Mouse (Mus musculus) 3134 (cell line): ENCODE measurements at regions not wholly inside any gene's neighbourhood (a gene's known extent, or its start where the extent isn't known, plus 50 kb on each side); places are given as distances from the start of the nearest gene placed in this dataset.

Source experiments
- DNase-seq: peaks from one replicate; pipeline ENCODE4 v3.0.0-alpha.2; 2011; ENCODE audit warnings: low spot score; ENCODE audit not compliant: insufficient read length; ENCODE audit errors: extremely low read depth

DNA sequence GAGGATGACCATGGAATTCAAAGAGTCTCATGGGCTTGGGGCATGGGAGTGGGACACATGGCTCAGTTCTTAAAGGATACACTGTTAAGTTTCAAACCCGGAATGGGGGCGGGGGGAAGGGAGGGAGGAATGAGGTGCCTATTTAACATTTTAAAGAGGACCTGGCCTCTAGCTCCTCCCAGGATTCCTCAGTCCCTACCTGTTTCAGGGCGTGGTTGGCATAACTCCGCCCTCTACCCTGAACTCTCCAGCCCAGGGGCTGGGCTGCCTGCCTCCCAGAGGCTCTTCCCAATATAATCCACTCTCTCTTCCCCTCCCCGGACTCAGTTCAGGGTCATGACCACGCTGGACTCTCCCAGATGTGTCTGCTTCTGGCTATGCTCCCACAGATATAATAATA, 108.0 kb downstream of the 2410131K14Rik start:
- no peak for DNase-seq

DNA sequence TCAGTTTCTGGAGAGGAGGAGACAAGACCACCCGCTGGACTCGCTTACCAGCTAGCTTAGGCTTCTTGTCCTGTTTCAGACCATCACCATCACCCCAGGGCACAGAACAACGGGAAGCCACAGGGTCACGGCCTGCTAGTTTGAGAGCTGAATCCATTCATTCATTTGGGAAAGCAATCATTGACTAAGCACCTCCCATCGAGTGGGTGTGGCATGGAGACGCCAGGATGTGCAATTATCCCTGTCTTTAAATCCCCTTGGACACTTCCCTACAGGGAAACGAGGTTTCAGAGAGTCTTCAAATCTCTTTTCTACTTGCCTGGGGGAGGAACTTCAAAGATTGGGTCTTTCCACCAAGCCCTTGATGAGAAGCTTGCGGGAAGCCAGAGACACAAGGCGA, 108.7 kb downstream of the 2410131K14Rik start:
- DNase-seq, result peak; percentile 35

DNA sequence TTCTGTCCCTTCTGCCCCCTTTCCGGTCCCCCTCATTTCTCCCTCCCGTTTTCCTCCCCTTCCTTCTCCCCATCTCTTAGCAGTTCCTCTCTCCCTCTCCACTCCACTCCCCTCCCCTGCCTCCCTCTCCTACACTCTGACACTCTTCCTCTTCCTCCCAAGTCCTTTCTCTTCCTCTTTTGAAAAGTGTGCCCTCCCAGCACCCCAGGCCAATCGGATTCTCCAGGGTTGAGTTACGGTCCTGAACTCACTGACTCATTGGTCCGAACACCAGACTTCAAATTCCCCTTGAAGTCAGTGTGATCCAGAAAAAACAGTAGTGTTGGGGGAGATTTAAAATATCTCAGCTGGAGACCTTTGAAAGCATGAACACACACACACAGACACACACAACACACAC, 109.1 kb downstream of the 2410131K14Rik start:
- DNase-seq, result peak; percentile 66

DNA sequence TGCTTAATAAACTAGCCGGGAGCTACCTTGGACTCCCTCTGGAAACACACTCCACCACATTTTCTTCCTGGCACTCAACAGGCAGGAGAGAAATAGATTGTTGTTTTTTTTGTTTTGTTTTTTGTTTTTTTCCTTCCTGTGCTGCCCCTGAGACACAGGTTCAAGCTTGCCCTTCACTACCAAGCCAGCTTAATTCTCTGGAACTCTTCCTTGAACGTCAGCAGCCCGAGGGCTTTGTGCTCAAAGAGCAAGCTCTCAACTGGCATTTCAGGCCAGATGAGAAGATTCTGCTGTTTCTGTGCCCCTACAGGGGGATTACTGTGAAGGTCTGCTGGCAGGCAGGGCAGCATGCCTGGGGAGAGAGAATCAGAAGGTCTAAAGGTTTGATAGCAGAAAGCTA, 109.8 kb downstream of the 2410131K14Rik start:
- DNase-seq, result no peak

DNA sequence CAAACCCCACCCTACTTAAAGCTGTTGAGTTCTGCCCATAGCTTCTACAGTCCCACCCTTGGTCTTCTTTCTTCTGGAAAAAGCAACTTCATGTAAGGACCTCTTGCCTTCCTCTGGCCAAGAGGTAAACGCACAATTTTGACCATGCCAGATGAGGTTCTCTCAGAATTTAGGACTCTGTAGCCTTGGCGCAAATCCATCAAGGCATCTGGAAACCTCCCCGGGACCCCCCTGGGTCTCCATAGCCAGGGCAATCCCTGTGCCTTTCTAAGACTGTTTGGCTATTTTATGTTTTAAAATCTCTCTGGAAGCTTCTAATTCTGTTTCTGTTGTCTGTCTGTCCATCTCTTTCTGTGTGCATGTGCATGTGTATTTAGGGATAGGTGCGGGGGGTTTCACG, 110.3 kb downstream of the 2410131K14Rik start:
- no peak for DNase-seq

DNA sequence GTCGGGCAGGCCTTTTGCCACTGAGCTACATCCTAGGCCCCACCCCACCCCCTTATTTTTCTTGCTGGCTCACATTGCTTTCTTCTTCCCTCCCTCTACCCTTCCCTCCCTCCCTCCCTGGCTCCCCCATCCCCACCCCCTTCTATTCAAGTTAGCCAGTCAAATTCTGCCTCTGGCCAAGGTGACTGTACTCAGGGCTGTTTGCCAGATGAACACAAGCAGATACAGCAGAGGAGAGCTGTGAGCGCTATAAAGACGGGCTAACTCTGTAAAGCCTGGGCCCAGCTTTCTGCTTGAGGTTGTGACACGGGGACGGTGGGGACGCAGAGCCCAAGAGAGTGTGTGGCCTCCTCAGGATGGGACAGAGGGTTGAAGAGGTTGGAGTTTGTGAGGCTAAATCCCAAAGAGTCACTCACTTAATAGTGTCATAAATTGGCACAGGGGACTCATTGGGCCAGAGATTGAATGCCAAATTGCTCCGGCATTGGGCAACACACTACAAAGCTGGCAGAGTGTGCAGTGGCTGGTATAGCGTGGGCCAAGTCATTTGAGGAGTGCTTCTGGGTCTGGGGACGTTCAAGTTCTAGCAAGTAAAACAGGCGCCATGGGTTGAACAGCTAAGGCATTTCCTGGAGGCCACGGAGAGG, 110.8 kb downstream of the 2410131K14Rik start:
- DNase-seq, result peak; percentile 88

DNA sequence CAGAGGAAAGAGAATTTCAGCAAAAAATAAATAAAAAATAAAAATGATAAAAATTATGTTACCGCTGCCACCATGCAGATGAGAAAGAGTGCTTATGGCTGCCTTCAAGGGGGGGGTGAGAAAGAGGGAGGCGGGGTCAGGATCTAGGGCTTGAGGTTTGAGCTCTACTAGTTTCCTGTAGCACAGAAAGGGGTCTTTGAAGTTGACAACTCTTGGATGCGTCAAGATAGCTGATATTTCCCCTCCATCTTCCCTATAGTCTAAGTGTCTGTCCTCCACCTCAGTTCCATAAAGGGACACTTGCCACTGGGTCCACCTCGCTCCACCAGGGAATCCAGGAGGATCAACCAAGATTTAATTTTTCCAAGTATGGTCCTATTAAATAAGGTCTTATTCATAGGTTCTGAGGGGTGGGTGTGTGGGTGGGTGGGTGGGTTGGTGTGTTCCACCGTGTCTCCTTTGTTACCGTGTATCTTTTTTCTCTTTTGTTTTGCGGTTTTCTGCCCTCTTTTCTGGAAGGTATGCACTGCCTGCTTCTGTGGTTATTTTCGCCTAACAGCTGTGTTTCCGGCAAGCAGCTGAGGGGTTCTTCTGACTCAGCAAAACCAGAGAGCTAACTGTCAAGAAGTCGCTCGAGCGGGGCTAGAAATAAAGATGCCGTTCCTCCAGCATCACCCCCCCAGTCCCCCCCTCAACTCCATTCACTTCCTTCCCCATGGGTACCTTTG, 114.8 kb downstream of the 2410131K14Rik start:
- DNase-seq, result no peak

DNA sequence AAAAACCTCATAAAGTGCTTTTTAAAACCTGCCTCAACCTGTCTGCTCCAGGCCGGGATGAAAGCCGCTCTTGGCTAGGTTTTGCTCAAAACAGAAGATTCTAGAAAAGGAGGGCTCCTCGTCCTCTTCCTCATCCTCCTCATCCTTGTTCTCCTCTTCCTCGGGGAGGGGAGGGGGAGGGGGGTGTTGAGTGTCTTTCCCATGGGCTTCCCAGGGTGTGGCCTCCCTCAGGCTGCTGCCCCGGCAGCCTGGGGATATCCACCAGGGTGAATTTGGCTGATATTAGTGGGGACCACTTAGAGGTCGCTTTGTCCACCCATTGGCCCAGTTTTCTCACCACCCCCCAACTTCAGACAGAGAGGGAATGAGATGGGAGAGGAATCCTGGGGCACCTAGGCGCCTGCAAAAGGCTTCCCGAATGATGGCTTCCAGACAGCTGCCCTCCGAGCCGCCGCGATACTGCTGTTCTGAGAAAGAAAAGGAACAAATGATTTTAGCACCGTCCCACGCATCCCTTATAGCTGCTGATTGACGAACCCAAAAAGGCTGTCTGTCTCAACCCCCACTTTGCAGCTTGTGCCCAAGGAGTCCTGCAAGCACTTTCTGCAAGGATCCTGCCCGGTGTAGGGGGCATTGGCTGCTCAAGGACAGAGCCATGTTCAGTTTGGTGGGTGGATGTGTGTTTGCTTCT, 115.5 kb downstream of the 2410131K14Rik start:
- no peak for DNase-seq

DNA sequence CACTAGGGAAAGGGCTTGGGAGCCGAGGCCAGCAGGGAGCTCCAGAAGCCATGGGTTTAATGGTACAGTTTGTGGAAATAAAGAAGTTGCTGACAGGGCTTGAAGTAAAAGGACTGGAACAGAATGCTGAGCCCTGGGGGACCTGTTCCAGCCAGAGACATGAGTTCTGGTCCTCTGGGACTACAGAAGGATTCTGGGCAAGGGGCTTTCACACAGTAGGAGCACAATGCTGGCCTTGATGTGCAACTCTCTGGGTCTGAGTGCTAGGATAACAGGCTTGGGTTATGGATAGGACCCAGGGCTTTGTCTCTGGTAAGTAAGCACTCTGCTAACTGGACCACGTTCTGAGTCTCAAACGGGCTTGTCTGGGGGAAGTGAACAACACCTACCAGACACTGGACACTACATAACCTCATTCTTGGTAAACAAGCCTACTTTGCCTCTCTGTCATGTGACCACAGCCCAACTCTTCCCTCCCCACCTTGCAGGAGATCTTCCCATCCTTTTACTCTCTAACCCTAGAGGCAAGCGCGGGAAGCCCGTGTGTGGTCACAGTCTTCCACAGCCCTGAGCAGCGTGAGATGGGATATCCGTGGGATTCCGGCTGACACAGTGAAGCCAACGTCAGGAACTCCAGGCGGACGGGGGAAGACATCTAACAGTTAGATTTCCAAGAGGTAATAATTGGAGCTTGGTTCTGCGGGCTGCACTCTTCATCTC, 116.3 kb downstream of the 2410131K14Rik start:
- no peak for DNase-seq

DNA sequence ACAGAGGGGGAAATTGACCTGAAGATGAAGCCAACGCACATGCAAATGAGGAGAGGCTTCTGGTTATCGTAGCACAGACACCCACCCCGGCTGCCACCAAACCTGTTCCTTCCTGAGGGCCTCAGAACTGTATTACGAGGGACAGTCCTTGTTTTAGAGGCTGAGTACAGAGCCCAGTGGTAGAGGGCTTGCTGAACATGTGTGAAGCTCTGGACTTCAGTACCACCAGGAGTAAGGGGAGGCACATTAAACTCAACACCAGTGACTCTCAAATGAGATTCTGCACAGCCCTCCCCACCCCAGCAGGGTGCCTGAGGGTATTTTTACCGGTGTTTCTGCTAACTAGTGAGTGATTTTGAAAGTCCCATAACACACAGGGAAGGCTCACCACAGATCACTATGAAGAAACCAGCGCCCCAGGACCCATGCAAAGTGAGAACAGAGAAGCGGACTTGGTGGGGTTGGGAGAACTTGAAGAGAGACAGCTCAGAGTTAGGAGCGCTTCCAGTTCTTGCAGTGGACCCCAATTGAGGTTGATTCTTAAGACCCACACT, 116.9 kb downstream of the 2410131K14Rik start:
- DNase-seq, result no peak

DNA sequence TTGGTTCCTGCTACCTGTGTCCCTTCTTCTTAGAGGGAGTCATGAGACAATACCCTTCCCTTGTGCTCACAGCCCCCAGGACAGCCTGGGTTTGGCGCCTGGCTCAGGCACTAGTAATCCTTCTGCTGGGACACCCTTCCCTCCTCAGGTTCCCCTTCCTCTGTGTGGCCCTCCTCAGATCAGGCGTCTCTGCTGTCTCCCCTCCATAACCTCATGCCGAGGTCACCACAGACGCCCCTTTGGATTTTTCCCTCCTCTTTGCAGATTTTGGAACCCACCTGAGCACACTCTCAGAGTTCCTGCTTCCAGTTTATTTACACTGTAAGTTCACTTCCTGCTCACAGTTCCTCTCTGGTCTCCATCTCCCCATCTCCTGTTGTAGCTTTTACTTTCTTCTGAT, 117.7 kb downstream of the 2410131K14Rik start:
- no peak for DNase-seq

DNA sequence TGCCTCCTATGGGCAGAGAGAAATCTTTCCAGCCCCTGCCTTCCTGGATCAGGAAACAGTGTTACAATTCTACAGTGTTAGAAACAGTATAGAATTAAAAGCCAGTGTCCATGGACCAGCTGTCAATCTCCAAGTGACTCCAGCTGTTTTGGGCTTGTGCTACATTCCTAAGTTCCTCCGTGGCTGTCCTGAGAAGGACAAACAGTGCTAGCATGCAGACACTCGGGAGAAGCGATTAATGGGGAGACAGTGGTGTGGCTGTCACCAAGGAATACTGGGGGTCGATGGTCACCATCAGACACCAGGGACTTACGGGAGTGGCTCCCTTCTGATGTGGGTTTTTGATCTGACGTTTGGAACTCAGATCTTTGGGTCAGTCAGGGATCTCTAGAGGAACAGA, 118.1 kb downstream of the 2410131K14Rik start:
- DNase-seq, result no peak

DNA sequence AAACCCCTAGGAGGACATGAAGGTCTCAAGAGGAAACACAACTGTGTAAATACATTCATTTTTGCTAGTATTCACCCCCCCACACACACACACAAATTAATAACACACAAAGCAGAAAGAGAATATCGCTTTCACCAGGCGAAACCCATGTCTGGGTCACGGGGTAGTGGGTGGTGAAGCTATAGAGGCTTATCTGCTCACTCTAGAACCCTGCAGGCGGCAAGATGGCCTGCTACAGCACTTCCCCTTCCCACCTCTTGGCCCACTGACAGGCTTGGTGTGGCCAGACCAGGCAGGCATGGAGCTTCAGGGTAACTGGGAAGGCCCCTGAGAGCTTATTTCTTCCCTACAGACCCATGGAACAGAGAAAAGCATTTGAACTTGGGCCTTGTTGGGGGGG, 119.6 kb downstream of the 2410131K14Rik start:
- DNase-seq, result no peak

DNA sequence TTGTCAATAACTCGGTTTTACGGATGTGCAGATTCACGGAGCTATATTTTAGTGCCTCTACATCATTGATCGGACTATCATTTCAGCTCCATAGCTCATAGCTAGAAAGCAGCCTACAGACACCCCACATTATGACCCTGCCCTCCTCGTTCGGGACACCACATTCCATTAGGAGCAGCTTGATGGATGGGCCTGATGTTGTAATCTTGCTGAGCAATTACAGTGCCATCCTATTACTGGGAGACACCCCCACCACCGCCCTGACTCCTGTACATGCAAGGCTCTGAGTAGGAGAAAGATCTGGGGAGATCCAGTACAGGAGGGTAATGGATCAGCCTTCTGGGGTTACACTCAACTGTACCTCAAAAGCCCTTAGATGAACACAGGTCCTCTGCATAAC, 120.2 kb downstream of the 2410131K14Rik start:
- DNase-seq, result no peak

DNA sequence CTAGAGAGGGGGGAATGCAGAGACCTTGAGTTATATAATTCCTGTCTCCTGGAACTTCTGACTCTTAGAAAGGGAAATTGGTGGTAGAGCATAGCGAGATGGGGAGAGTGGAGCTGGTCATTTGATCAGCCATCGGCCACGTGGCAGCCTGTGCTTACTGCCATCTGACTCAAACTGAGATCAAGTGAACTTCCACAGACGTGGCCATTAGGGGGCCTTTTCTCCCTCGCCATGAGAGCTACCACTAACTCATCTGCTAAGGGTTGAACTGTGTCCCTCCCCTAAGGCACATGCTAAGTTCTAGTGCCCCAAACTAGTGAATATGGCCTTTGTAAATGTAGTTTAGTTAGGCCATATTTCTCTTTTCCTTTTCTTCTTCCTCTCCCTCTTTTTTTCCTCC, 120.6 kb downstream of the 2410131K14Rik start:
- DNase-seq, result no peak

DNA sequence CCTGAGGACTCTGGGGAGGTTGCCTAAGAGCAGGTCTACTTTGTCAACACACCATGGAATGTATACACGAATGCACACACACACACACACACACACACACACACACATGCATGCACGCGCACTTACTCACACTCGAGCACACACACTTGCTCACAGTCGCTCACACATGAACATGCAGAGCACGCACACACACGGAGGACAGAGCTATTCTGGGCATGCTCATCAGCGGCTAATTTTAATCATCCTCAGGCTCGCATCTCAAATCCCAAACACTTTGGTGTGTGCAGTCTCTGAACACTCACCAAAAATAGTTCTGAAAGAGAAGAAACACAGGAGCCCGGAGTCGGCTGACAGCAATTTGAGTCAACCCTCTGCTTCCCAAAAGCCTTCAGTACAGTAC, 122.0 kb downstream of the 2410131K14Rik start:
- DNase-seq, result no peak

DNA sequence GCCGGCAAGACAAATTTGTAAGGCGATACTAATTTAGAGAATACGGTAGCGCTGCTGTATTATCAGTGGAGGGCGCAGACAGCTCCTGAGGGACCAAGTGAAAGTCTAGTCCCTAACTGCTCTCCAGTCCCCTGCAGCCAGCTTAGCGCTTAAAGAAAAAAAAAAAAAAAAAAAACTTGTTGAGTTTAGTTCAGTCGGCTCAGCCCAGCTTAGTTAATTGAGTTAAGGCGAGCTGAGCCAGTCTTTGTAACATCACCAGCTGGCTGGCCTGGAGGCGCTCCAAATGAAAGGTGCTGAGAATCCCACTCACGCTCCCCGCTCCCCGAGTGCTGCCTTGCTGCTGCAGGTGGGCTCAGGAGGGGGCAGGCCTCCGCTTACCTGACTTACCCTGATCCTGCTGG, 128.6 kb downstream of the 2410131K14Rik start:
- no peak for DNase-seq

DNA sequence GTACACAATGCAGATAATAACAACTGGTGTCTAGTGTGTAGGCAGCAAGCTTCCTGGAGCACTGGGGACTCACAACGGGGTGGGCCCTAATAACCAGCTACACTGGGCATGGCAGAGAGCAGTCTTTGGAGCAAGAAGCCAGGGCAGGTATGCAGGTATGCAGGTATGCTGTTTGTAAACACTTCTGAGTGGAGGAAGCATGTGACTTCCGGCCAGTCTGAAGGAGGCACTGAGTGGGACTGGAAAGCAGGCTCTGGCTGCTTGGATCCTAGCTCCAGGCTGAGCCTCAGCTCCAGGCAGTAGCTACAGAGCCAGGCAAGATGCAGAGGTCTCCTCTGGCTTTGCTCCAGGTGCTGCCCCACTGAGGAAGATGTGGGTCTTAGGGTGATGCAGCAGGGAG, 129.9 kb downstream of the 2410131K14Rik start:
- DNase-seq, result no peak

DNA sequence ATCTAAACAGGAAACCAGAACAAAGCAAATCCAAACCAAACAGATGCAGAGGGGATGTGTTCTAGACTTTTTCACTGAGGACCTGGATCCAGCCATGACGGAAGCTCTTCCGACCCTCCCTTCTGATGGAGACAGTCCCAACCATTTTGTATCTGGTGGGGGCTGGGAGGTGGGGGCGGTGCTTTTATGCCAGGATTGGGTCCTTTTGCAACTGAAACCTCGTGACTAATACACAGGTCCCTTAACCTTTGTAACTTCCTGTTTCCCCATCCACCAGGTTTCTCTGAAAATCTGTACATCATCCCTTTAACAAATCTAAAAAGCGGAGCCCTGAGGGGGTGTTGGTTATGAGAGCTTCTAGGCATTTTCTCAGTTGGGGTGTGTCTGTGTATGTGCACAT, 130.9 kb downstream of the 2410131K14Rik start:
- no peak for DNase-seq

DNA sequence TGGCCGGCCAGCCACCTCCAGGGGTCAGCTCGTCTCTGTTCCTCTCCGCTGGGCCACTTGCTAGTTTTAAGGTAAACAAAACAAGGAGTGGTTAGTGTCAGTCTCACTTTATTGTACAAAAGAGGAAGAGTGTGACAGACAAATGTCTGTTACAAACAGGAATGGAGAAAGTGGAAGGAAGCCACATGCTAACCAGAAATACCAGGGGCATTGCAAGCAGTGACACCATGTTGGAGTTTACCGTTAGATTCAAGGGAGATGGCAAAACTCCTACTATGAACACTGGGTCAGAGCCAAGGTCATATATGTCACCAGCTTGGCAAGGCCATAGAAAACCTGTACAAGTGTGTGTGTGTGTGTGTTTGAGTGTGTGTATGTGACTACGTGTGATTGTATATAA, 131.5 kb downstream of the 2410131K14Rik start:
- no peak for DNase-seq

DNA sequence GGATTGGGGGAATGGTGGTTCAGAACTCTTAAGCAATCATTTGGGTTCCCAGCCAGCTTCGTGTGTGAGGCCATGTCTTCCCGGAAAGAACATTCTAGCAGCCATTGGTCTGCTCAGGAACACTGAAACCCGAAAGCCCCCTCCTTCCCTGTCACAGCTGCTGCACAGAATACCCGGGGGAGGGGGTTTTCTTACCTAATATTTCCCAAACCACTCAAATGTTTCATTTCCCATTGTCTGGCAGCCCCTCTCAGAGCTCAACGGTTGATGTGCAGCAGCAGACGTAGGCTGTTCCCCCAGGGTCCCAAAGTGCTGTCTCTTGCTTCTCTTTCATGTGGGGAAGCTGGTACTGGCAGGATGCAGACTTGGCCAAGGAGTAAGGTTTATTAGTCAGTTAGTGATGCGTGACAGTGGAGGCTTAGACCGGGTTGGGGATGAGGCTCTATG, 132.4 kb downstream of the 2410131K14Rik start:
- no peak for DNase-seq
